Comparison of ENCODE assay signal across 8 mouse cellular contexts in the genomic region with DNA sequence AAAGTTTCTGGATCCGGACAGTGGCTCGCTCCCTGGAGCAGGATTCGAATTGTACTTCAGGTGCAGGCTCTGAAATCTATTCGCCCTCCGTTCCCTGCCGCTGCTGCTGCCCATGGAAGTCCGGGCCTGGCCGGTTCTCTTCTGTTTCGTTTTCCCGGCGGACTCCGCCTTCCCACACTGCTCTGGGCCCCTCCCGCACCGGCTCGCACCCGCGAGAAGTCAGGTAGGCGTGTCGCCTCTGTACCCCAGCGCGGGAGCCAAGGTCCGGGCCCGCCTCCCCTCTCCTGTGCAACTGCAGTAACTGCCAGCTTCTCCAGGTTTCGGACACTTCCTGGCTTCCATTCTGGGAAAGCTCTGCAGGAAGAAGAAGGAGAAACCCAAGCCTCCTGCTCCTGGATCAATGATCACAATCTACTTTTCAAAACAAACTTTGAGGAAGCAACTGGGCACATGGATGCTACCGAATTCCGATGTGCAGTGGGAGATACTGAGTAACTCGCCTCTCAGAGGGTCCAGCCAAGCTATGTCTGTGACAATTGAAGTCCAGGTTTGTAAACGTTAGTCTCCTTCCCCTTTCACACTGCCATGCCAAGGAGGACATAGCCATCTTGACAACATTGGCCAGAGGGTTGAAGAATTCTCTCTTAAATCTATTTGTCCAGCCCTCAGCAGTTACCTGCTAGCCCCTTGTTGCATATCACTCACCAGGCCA. TPM values are rescaled to one million over a fixed set of nuclear protein-coding genes. Genes with fewer than 3 reads are reported as not detected.
DNase-seq lines count a peak whose midpoint lies in the region; ATAC-seq and TF ChIP-seq lines count a peak whose summit lies in the region.

Gene Eif2ak2, minus strand, starts transcription at position 173 of the 712 bp plus-strand sequence.

- H3K36me3 ChIP-seq in forebrain, postnatal 0 days (ENCODE audit: insufficient read depth) = no peaks in the 10 kb centered on the region
- H3K36me3 ChIP-seq in lung, embryonic 14.5 days (ENCODE audit: insufficient read depth) = peaks cover 6% of the 10 kb centered on the region

- 0 out of 2 replicates have a peak, but pooled peaks cover 3% of the 10 kb centered on the region for H3K4me1 ChIP-seq in forebrain, postnatal 0 days (ENCODE audit: insufficient read depth)
- peaks cover 3% of the 10 kb centered on the region for H3K4me1 ChIP-seq in lung, embryonic 14.5 days (ENCODE audit: insufficient read depth)
- H3K4me1 ChIP-seq in olfactory bulb, adult 2 months (ENCODE audit: control insufficient read depth, insufficient read depth, low read length) = peaks cover 8% of the 10 kb centered on the region

- WGBS in forebrain, postnatal 0 days = 2% methylated on average over 28 of the region's 28 CpGs
- 1% methylated on average over 28 of the region's 28 CpGs for WGBS in lung, embryonic 14.5 days
- 3% methylated on average over 28 of the region's 28 CpGs for WGBS in olfactory bulb, adult 2 months

- H3K27me3 ChIP-seq in forebrain, postnatal 0 days (ENCODE audit: insufficient read depth, low read length) = no peaks in the 10 kb centered on the region
- H3K27me3 ChIP-seq in lung, embryonic 14.5 days (ENCODE audit: insufficient read depth, low read length) = no peaks in the 10 kb centered on the region

- peak; percentile 91 for ATAC-seq in forebrain, postnatal 0 days
- ATAC-seq in lung, embryonic 14.5 days (ENCODE audit: insufficient read depth) = peak; percentile 97

- no peaks in the 10 kb centered on the region for H3K9me3 ChIP-seq in forebrain, postnatal 0 days (ENCODE audit: low read length)
- H3K9me3 ChIP-seq in lung, embryonic 14.5 days (ENCODE audit: low read depth, low read length) = no peaks in the 10 kb centered on the region

- H3K9ac ChIP-seq in forebrain, postnatal 0 days = peak within 1 kb of the TSS; percentile 25
- peak within 1 kb of the TSS; percentile 78 for H3K9ac ChIP-seq in lung, embryonic 14.5 days

- H3K4me3 ChIP-seq in forebrain, postnatal 0 days (ENCODE audit: low read depth, low read length) = peak within 1 kb of the TSS; percentile 41
- peak within 1 kb of the TSS; percentile 71 for H3K4me3 ChIP-seq in layer of hippocampus, adult 2 months
- H3K4me3 ChIP-seq in lung, embryonic 14.5 days (ENCODE audit: low read depth, low read length) = peak within 1 kb of the TSS; percentile 61
- peak within 1 kb of the TSS; percentile 48 for H3K4me3 ChIP-seq in olfactory bulb, adult 2 months (ENCODE audit: insufficient read depth, low read depth, low read length)

- H3K4me2 ChIP-seq in forebrain, postnatal 0 days (ENCODE audit: low read depth) = peak within 1 kb of the TSS; percentile 66
- H3K4me2 ChIP-seq in lung, embryonic 14.5 days = peak within 1 kb of the TSS; percentile 68

- no peak for TF ChIP-seq CTCF in forebrain, postnatal 0 days (IDR thresholded peaks at IDR 0.05; ENCODE audit: low read depth)
- no peak for TF ChIP-seq CTCF in layer of hippocampus, adult 2 months (conservative IDR thresholded peaks at IDR 0.05)
- TF ChIP-seq CTCF in lung, embryonic 14.5 days (IDR thresholded peaks at IDR 0.05; ENCODE audit: low read depth) = no peak
- no peak for TF ChIP-seq CTCF in olfactory bulb, adult 2 months (IDR thresholded peaks at IDR 0.05; ENCODE audit: insufficient read depth, low read depth, low read length)

- TF ChIP-seq POLR2A in olfactory bulb, adult 2 months (IDR thresholded peaks at IDR 0.05; ENCODE audit: insufficient read depth, low read depth, low read length) = no peak

- peak; percentile 57 for DNase-seq in MEL-GATA-1-ER (ENCODE audit: extremely low read depth, low read depth)
- peak; percentile 41 for DNase-seq in cerebellum, adult 8-10 months
- peak; percentile 23 for DNase-seq in forebrain, postnatal 0 days
- peak; percentile 87 for DNase-seq in heart, postnatal 4 days
- DNase-seq in layer of hippocampus, adult 2 months (ENCODE audit: low spot score in 2 of 2) = peak; percentile 28 to 42
- peak; percentile 89 for DNase-seq in lung, embryonic 14.5 days
- peak; percentile 51 for DNase-seq in thymus, postnatal 0 days (ENCODE audit: low spot score)

- peak within 1 kb of the TSS; percentile 16; the same call in 1 of the 2 replicates for H3K27ac ChIP-seq in forebrain, postnatal 0 days (ENCODE audit: low read depth, low read length)
- peak within 1 kb of the TSS; percentile 64 for H3K27ac ChIP-seq in layer of hippocampus, adult 2 months
- peak within 1 kb of the TSS; percentile 77 for H3K27ac ChIP-seq in lung, embryonic 14.5 days (ENCODE audit: low read depth)
- H3K27ac ChIP-seq in olfactory bulb, adult 2 months (ENCODE audit: insufficient read depth, low read depth, low read length) = no peak within 1 kb of the TSS

RNA-seq across cellular contexts. Expression of gene Eif2ak2, which starts in this region (rescaled TPM):
- 2.8 and 5.4 TPM in 2 replicates for total RNA-seq in forebrain, postnatal 0 days (2014; rRNA removed)
- polyA plus RNA-seq in forebrain, postnatal 0 days (2015; fragmentation: Nextera tagmentation; extraction: Ambion mirVana) = 1.7 and 3.6 TPM in 2 replicates
- total RNA-seq in heart, postnatal 4 days (2021) = 10 to 100 TPM; 20.9 to 23.2 TPM
- total RNA-seq in layer of hippocampus, adult 2 months (2021) = 1 to 10 TPM; 5.4 to 6.2 TPM
- 8.4 and 9.2 TPM in 2 replicates for polyA plus RNA-seq in lung, embryonic 14.5 days (2014; fragmentation: Nextera tagmentation; extraction: Ambion mirVana)
- not detected in 2 replicates for polyA plus RNA-seq in olfactory bulb, adult 2 months (2012; ENCODE audit: insufficient read depth, insufficient read length, low replicate concordance, missing spikeins)
- 10.4 and 15.4 TPM in 2 replicates for polyA plus RNA-seq in thymus, postnatal 0 days (2015; fragmentation: Nextera tagmentation; extraction: Ambion mirVana)

Comparison
In these comparisons a context has a peak if more than half of its experiments do, and no peak if none do; other contexts are left out.
1. DNase-seq: peak in every context shown above with its lines; median percentile 89 in lung, embryonic 14.5 days; 87 in heart, postnatal 4 days; 57 in MEL-GATA-1-ER; 51 in thymus, postnatal 0 days; 41 in cerebellum, adult 8-10 months; 35 in layer of hippocampus, adult 2 months; 23 in forebrain, postnatal 0 days.